ENCODE assay signal across 9 mouse cellular contexts in the genomic region with DNA sequence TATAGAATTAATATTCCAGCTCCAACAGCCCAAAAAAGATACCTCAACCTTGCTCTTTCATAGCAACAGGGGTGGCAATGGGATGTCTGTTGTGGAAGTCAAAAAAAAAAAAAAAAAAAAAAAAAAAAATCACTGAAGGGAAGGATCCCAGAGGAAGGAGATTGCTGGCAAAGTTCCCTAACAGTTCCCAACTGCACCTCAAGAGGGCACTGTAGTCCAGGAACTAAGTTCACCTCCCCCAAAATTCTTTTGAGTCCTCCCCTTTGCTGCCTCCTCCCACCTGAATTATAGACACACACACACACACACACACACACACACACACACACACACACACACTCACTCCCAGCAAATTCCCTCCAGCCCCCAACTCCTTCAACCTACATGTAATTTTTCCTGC. TPM values are rescaled to one million over a fixed set of nuclear protein-coding genes. Genes with fewer than 3 reads are reported as not detected.
DNase-seq lines count a peak whose midpoint lies in the region; ATAC-seq and TF ChIP-seq lines count a peak whose summit lies in the region.
"Had no signal": no experiment of that assay in that cellular context is flagged by ENCODE, and none has a peak within 500 bp of the region (broad histone marks: within the 10 kb centered on the region; RNA-seq: fewer than 3 reads in every experiment).

No protein-coding gene starts in this region.

- no peak for ATAC-seq in megakaryocyte-erythroid progenitor cell, adult 5-6 weeks (replicated peaks; ENCODE audit: low FRiP score, low TSS enrichment, poor library complexity, severe bottlenecking)

- H3K27me3 ChIP-seq in E14TG2a.4 (ENCODE audit: insufficient read depth, low read length) = peaks cover 33% of the 10 kb centered on the region

- H3K4me1 ChIP-seq in E14TG2a.4 (replicated peaks; ENCODE audit: low read depth, low read length) = peaks cover 21% of the 10 kb centered on the region

- H3K27ac ChIP-seq in gastrocnemius, adult 2 months = no peak overlapping the region
- H3K27ac ChIP-seq: limb, embryonic 13.5 days had no signal

- no peaks in the 10 kb centered on the region for H3K36me3 ChIP-seq in E14TG2a.4 (ENCODE audit: insufficient read depth, low read length)
- H3K36me3 ChIP-seq: limb, embryonic 13.5 days had no signal

- peak; percentile 50 for DNase-seq in 3134 (ENCODE audit: extremely low read depth, insufficient read length, low spot score)
- DNase-seq in c-Kit-positive CD71-negative TER-119-negative erythroid progenitor cells, embryonic 14.5 days (ENCODE audit: low read depth) = peak; percentile 53
- peak; percentile 75 for DNase-seq in gastrocnemius, adult 2 months
- DNase-seq in layer of hippocampus, adult 11-12 months (ENCODE audit: low spot score) = peak; percentile 85
- DNase-seq in lung, adult 18-20 months = peak; percentile 75 to 79
- DNase-seq in right cerebral cortex, postnatal 25 days = peak; percentile 49

- H3K9me3 ChIP-seq in E14TG2a.4 (ENCODE audit: low read length) = no peaks in the 10 kb centered on the region
- H3K9me3 ChIP-seq: limb, embryonic 13.5 days had no signal

- no peak overlapping the region for H3K4me3 ChIP-seq in E14TG2a.4 (replicated peaks; ENCODE audit: low read length)
- H3K4me3 ChIP-seq in gastrocnemius, adult 2 months = no peak overlapping the region
- H3K4me3 ChIP-seq: limb, embryonic 13.5 days had no signal

- intact Hi-C loops in gastrocnemius, adult 2 months (cut with DNase I) = loop anchor here (2.0 to 5.0 kb wide), 2 partner anchors 28 to 276 kb away; no protein-coding TSS in a partner anchor

- TF ChIP-seq CTCF in E14TG2a.4 (conservative IDR thresholded peaks at IDR 0.05; ENCODE audit: low read length) = peak; percentile 84
- peak; percentile 71 for TF ChIP-seq CTCF in gastrocnemius, adult 2 months (IDR thresholded peaks at IDR 0.05)

RNA-seq across cellular contexts. Expression of a gene that starts 4.3 kb away (rescaled TPM):
- under 1 TPM in 1 of 2 experiments, not detected in 1; 0.03 TPM for total RNA-seq in gastrocnemius, adult 2 months (2021)
- 0.02 and 0.92 TPM in 2 replicates for total RNA-seq in megakaryocyte-erythroid progenitor cell, adult 5-6 weeks (2014; fragmentation: Nextera tagmentation)
- 0.05 and 0.11 TPM in 2 replicates for total RNA-seq in megakaryocyte-erythroid progenitor cell, adult 5-6 weeks (2017)

RNA-seq across cellular contexts. Expression of a gene that starts 21.2 kb away (rescaled TPM):
- total RNA-seq in gastrocnemius, adult 2 months (2021) = 10 to 100 TPM; 11.3 to 11.4 TPM
- total RNA-seq in megakaryocyte-erythroid progenitor cell, adult 5-6 weeks (2014; fragmentation: Nextera tagmentation) = 51.2 and 51.5 TPM in 2 replicates
- 26.6 and 34.2 TPM in 2 replicates for total RNA-seq in megakaryocyte-erythroid progenitor cell, adult 5-6 weeks (2017)

RNA-seq across cellular contexts. Expression of a gene that starts 37.2 kb away (rescaled TPM):
- total RNA-seq in gastrocnemius, adult 2 months (2021) = 10 to 100 TPM; 20.9 to 24.7 TPM
- total RNA-seq in megakaryocyte-erythroid progenitor cell, adult 5-6 weeks (2014; fragmentation: Nextera tagmentation) = 19.8 and 39.2 TPM in 2 replicates
- 7.9 and 10.8 TPM in 2 replicates for total RNA-seq in megakaryocyte-erythroid progenitor cell, adult 5-6 weeks (2017)

RNA-seq across cellular contexts. Expression of a gene that starts 51.9 kb away (rescaled TPM):
- total RNA-seq in gastrocnemius, adult 2 months (2021) = not detected
- total RNA-seq in megakaryocyte-erythroid progenitor cell, adult 5-6 weeks (2014; fragmentation: Nextera tagmentation) = not detected in 2 replicates
- total RNA-seq in megakaryocyte-erythroid progenitor cell, adult 5-6 weeks (2017) = not detected in 2 replicates

RNA-seq across cellular contexts. Expression of a gene that starts 52.2 kb away (rescaled TPM):
- 100 to 1,000 TPM; 118 to 148 TPM for total RNA-seq in gastrocnemius, adult 2 months (2021)
- total RNA-seq in megakaryocyte-erythroid progenitor cell, adult 5-6 weeks (2014; fragmentation: Nextera tagmentation) = 367 and 396 TPM in 2 replicates
- total RNA-seq in megakaryocyte-erythroid progenitor cell, adult 5-6 weeks (2017) = 155 and 173 TPM in 2 replicates
